Mouse (Mus musculus): Measurements from ENCODE around the gene Rabif. TPM values are rescaled to one million over a fixed set of nuclear protein-coding genes. Genes with fewer than 3 reads are reported as not detected.

Gene Rabif
- polyA plus RNA-seq, 1 experiment from 2014 or later, result 51.8 TPM

- DNase-seq (ENCODE audit: low spot score) (no peak), ATAC-seq (ENCODE audit: low FRiP score) (no peak)
- no peaks in the 10 kb centered on the region for H3K4me1 ChIP-seq (replicated peaks; ENCODE audit: control insufficient read depth, insufficient read depth, low read length)
- no peaks in the 10 kb centered on the region for H3K36me3 ChIP-seq (ENCODE audit: control insufficient read depth, insufficient read depth, low read length)
- no peaks in the 10 kb centered on the region for H3K27me3 ChIP-seq (ENCODE audit: control insufficient read depth, insufficient read depth, low read length)
- H3K4me2 ChIP-seq (replicated peaks; ENCODE audit: low read depth, low read length), result no peak overlapping the region
- H3K9me3 ChIP-seq (ENCODE audit: control insufficient read depth, low read length), result no peaks in the 10 kb centered on the region
- no peak overlapping the region for H3K9ac ChIP-seq (ENCODE audit: low read depth, low read length)
- WGBS, result 94% methylated on average over 1 of the region's 1 CpGs
- no peak overlapping the region for H3K4me3 ChIP-seq (ENCODE audit: low read depth, low read length)
- no peak overlapping the region for H3K27ac ChIP-seq (ENCODE audit: low read depth, low read length)
Observed at GRCm38 (mm10) chr1:134500916-134501315, 6.5 kb downstream of the Rabif start.

- DNase-seq (ENCODE audit: low spot score) (no peak), ATAC-seq (ENCODE audit: low FRiP score) (no peak)
- Histone ChIP-seq H3K27ac (ENCODE audit: low read depth, low read length) (no peak overlapping the region), H3K36me3 (ENCODE audit: control insufficient read depth, insufficient read depth, low read length) (no peaks in the 10 kb centered on the region), H3K9me3 (ENCODE audit: control insufficient read depth, low read length) (no peaks in the 10 kb centered on the region), H3K4me3 (ENCODE audit: low read depth, low read length) (no peak overlapping the region), H3K4me1 (replicated peaks; ENCODE audit: control insufficient read depth, insufficient read depth, low read length) (no peaks in the 10 kb centered on the region), H3K27me3 (ENCODE audit: control insufficient read depth, insufficient read depth, low read length) (no peaks in the 10 kb centered on the region), H3K9ac (ENCODE audit: low read depth, low read length) (no peak overlapping the region), H3K4me2 (replicated peaks; ENCODE audit: low read depth, low read length) (no peak overlapping the region)
- WGBS, result 94% methylated on average over 8 of the region's 8 CpGs
Observed at GRCm38 (mm10) chr1:134506201-134506600, 11.8 kb downstream of the Rabif start.

GRCm38 (mm10) chr1:134510018-134510417 is 15.6 kb downstream of the Rabif start:
- Histone ChIP-seq H3K9ac (ENCODE audit: low read depth, low read length) (no peak overlapping the region), H3K4me3 (ENCODE audit: low read depth, low read length) (no peak overlapping the region), H3K27me3 (ENCODE audit: control insufficient read depth, insufficient read depth, low read length) (peaks cover 15% of the 10 kb centered on the region; the same call in 1 of the 2 replicates), H3K4me1 (replicated peaks; ENCODE audit: control insufficient read depth, insufficient read depth, low read length) (peaks cover 3% of the 10 kb centered on the region), H3K4me2 (replicated peaks; ENCODE audit: low read depth, low read length) (no peak overlapping the region), H3K36me3 (ENCODE audit: control insufficient read depth, insufficient read depth, low read length) (no peaks in the 10 kb centered on the region), H3K9me3 (ENCODE audit: control insufficient read depth, low read length) (no peaks in the 10 kb centered on the region), H3K27ac (ENCODE audit: low read depth, low read length) (no peak overlapping the region)
- ATAC-seq (ENCODE audit: low FRiP score) (no peak), DNase-seq (ENCODE audit: low spot score) (no peak)
- WGBS, result 60% methylated on average over 7 of the region's 7 CpGs

- H3K9me3 ChIP-seq (ENCODE audit: control insufficient read depth, low read length), result no peaks in the 10 kb centered on the region
- no peak overlapping the region for H3K4me3 ChIP-seq (ENCODE audit: low read depth, low read length)
- no peak overlapping the region for H3K4me2 ChIP-seq (replicated peaks; ENCODE audit: low read depth, low read length)
- WGBS, result 76% methylated on average over 4 of the region's 4 CpGs
- peaks cover 3% of the 10 kb centered on the region for H3K4me1 ChIP-seq (replicated peaks; ENCODE audit: control insufficient read depth, insufficient read depth, low read length)
- no peaks in the 10 kb centered on the region for H3K36me3 ChIP-seq (ENCODE audit: control insufficient read depth, insufficient read depth, low read length)
- ATAC-seq (ENCODE audit: low FRiP score) (no peak), DNase-seq (ENCODE audit: low spot score) (peak; percentile 7)
- H3K27ac ChIP-seq (ENCODE audit: low read depth, low read length), result no peak overlapping the region
- peaks cover 15% of the 10 kb centered on the region; the same call in 1 of the 2 replicates for H3K27me3 ChIP-seq (ENCODE audit: control insufficient read depth, insufficient read depth, low read length)
- no peak overlapping the region for H3K9ac ChIP-seq (ENCODE audit: low read depth, low read length)
Observed at GRCm38 (mm10) chr1:134512183-134512582, 17.7 kb downstream of the Rabif start.

GRCm38 (mm10) chr1:134512584-134512983 is 18.1 kb downstream of the Rabif start:
- Histone ChIP-seq H3K4me2 (replicated peaks; ENCODE audit: low read depth, low read length) (no peak overlapping the region), H3K9me3 (ENCODE audit: control insufficient read depth, low read length) (no peaks in the 10 kb centered on the region), H3K27me3 (ENCODE audit: control insufficient read depth, insufficient read depth, low read length) (peaks cover 15% of the 10 kb centered on the region; the same call in 1 of the 2 replicates), H3K4me3 (ENCODE audit: low read depth, low read length) (no peak overlapping the region), H3K27ac (ENCODE audit: low read depth, low read length) (no peak overlapping the region), H3K36me3 (ENCODE audit: control insufficient read depth, insufficient read depth, low read length) (no peaks in the 10 kb centered on the region), H3K4me1 (replicated peaks; ENCODE audit: control insufficient read depth, insufficient read depth, low read length) (peaks cover 3% of the 10 kb centered on the region), H3K9ac (ENCODE audit: low read depth, low read length) (no peak overlapping the region)
- ATAC-seq (ENCODE audit: low FRiP score) (no peak), DNase-seq (ENCODE audit: low spot score) (no peak)
- WGBS, result 59% methylated on average over 6 of the region's 6 CpGs

GRCm38 (mm10) chr1:134513312-134513860 is 18.9 kb downstream of the Rabif start:
- ATAC-seq (ENCODE audit: low FRiP score), result 0 out of 2 replicates have a peak, but pooled peaks have one; percentile 40
- Histone ChIP-seq H3K4me2 (replicated peaks; ENCODE audit: low read depth, low read length) (peak overlapping the region; percentile 65), H3K4me1 (replicated peaks; ENCODE audit: control insufficient read depth, insufficient read depth, low read length) (peaks cover 3% of the 10 kb centered on the region), H3K4me3 (ENCODE audit: low read depth, low read length) (peak overlapping the region; percentile 31), H3K36me3 (ENCODE audit: control insufficient read depth, insufficient read depth, low read length) (no peaks in the 10 kb centered on the region), H3K27me3 (ENCODE audit: control insufficient read depth, insufficient read depth, low read length) (peaks cover 15% of the 10 kb centered on the region; the same call in 1 of the 2 replicates), H3K27ac (ENCODE audit: low read depth, low read length) (no peak overlapping the region), H3K9ac (ENCODE audit: low read depth, low read length) (peak overlapping the region; percentile 49), H3K9me3 (ENCODE audit: control insufficient read depth, low read length) (no peaks in the 10 kb centered on the region)
- DNase-seq (ENCODE audit: low spot score), result peak; percentile 64
- 2% methylated on average over 38 of the region's 38 CpGs for WGBS

- Histone ChIP-seq H3K9me3 (ENCODE audit: control insufficient read depth, low read length) (no peaks in the 10 kb centered on the region), H3K9ac (ENCODE audit: low read depth, low read length) (no peak overlapping the region), H3K36me3 (ENCODE audit: control insufficient read depth, insufficient read depth, low read length) (no peaks in the 10 kb centered on the region), H3K4me3 (ENCODE audit: low read depth, low read length) (no peak overlapping the region), H3K4me2 (replicated peaks; ENCODE audit: low read depth, low read length) (peak overlapping the region; percentile 65), H3K4me1 (replicated peaks; ENCODE audit: control insufficient read depth, insufficient read depth, low read length) (peaks cover 3% of the 10 kb centered on the region), H3K27me3 (ENCODE audit: control insufficient read depth, insufficient read depth, low read length) (peaks cover 15% of the 10 kb centered on the region; the same call in 1 of the 2 replicates), H3K27ac (ENCODE audit: low read depth, low read length) (no peak overlapping the region)
- no peak for DNase-seq (ENCODE audit: low spot score)
- ATAC-seq (ENCODE audit: low FRiP score), result no peak
- WGBS, result 47% methylated on average over 16 of the region's 16 CpGs
Observed at GRCm38 (mm10) chr1:134513876-134514590, 19.6 kb downstream of the Rabif start.

GRCm38 (mm10) chr1:134515891-134516290 is 21.4 kb downstream of the Rabif start:
- Histone ChIP-seq H3K4me1 (replicated peaks; ENCODE audit: control insufficient read depth, insufficient read depth, low read length) (peaks cover 3% of the 10 kb centered on the region), H3K4me3 (ENCODE audit: low read depth, low read length) (no peak overlapping the region), H3K9ac (ENCODE audit: low read depth, low read length) (no peak overlapping the region), H3K36me3 (ENCODE audit: control insufficient read depth, insufficient read depth, low read length) (no peaks in the 10 kb centered on the region), H3K27ac (ENCODE audit: low read depth, low read length) (no peak overlapping the region), H3K9me3 (ENCODE audit: control insufficient read depth, low read length) (no peaks in the 10 kb centered on the region), H3K27me3 (ENCODE audit: control insufficient read depth, insufficient read depth, low read length) (peaks cover 15% of the 10 kb centered on the region; the same call in 1 of the 2 replicates), H3K4me2 (replicated peaks; ENCODE audit: low read depth, low read length) (no peak overlapping the region)
- 69% methylated on average over 2 of the region's 2 CpGs for WGBS
- ATAC-seq (ENCODE audit: low FRiP score), result no peak
- no peak for DNase-seq (ENCODE audit: low spot score)
